Mouse (Mus musculus) liver, embryonic 15.5 days (tissue): ENCODE results near the gene Frmd8. TPM values are rescaled to one million over a fixed set of nuclear protein-coding genes. Genes with fewer than 3 reads are reported as not detected.

Source experiments
- ATAC-seq: fragments of 200-750 bp; cut with Nextera tagmentation; 2 replicates; pipeline ENCODE4 v1.8.0; 2017; ENCODE audit warnings: moderate number of reproducible peaks, mild to moderate bottlenecking, moderate library complexity; ENCODE audit not compliant: insufficient read depth
- H3K27ac ChIP-seq: fragments of 300-500 bp; sonication (generic); replicated peaks from 2 replicates; pipeline ENCODE4 v1.5.1; 2015; ENCODE audit warnings: mild to moderate bottlenecking, inconsistent platforms
- H3K27me3 ChIP-seq: fragments of 300-500 bp; sonication (generic); 2 replicates; pipeline ENCODE4 v1.6.1; 2015; ENCODE audit warnings: mild to moderate bottlenecking, inconsistent platforms
- H3K36me3 ChIP-seq: fragments of 300-500 bp; sonication (generic); replicated peaks from 2 replicates; pipeline ENCODE4 v1.6.1; 2015; ENCODE audit warnings: moderate library complexity, mild to moderate bottlenecking, inconsistent platforms
- H3K4me1 ChIP-seq: fragments of 300-500 bp; sonication (generic); replicated peaks from 2 replicates; pipeline ENCODE4 v1.6.1; 2015; ENCODE audit warnings: inconsistent platforms
- H3K4me2 ChIP-seq: fragments of 300-500 bp; sonication (generic); 2 replicates; pipeline ENCODE4 v1.6.1; 2015; ENCODE audit warnings: moderate library complexity, mild to moderate bottlenecking, inconsistent platforms
- H3K4me3 ChIP-seq: fragments of 300-500 bp; sonication (generic); replicated peaks from 2 replicates; pipeline ENCODE4 v1.5.1; 2015; ENCODE audit warnings: mild to moderate bottlenecking, inconsistent platforms
- H3K9ac ChIP-seq: fragments of 300-500 bp; sonication (generic); 2 replicates; pipeline ENCODE4 v1.6.1; 2015; ENCODE audit warnings: moderate library complexity, mild to moderate bottlenecking, inconsistent platforms
- H3K9me3 ChIP-seq: fragments of 300-500 bp; sonication (generic); replicated peaks from 2 replicates; pipeline ENCODE4 v1.6.1; 2016; ENCODE audit warnings: inconsistent platforms
- WGBS: fragments of 180-500 bp; shearing (Covaris S2); methylation state at CpG from one replicate; pipeline ENCODE4 v1.1.7; 2015; ENCODE audit warnings: mixed read lengths; ENCODE audit not compliant: insufficient replicate concordance; 5-methylcytosine and 5-hydroxymethylcytosine counted together
- polyA plus RNA-seq: library from polyadenylated mRNA; unstranded; fragments of >200 nt; fragmentation: Nextera tagmentation; extraction: Ambion mirVana; gene quantifications from 2 replicates; pipeline ENCODE4 v1.2.1, GENCODE M21; 2015

The Frmd8 gene
- polyA plus RNA-seq = 12.9 and 13.1 TPM in 2 replicates

- peak within 1 kb of the TSS; percentile 92 for H3K4me2 ChIP-seq
- H3K36me3 ChIP-seq = peaks cover 11% of the 10 kb centered on the region; the same call in 1 of the 2 replicates
- no peaks in the 10 kb centered on the region for H3K27me3 ChIP-seq
- H3K9ac ChIP-seq = peak within 1 kb of the TSS; percentile 88
- 0% methylated on average over 37 of the region's 37 CpGs for WGBS
- peak; percentile 68 for ATAC-seq
- H3K4me3 ChIP-seq = peak within 1 kb of the TSS; percentile 87
- H3K9me3 ChIP-seq = no peaks in the 10 kb centered on the region
- peak within 1 kb of the TSS; percentile 78 for H3K27ac ChIP-seq
- H3K4me1 ChIP-seq = peaks cover 85% of the 10 kb centered on the region
Observed at GRCm38 (mm10) chr19:5874969-5875480, at the start of gene Frmd8. Gene Frmd8 (minus strand): TSS chr19:5875274.

GRCm38 (mm10) chr19:5924713-5925093 lies 49.6 kb upstream of the Frmd8 start, which contains the start of gene Cdc42ep2:
Gene Cdc42ep2 (minus strand): TSS chr19:5924816.
- Histone ChIP-seq H3K4me3 (peak within 1 kb of the TSS; percentile 58), H3K27me3 (peaks cover 23% of the 10 kb centered on the region), H3K9ac (peak within 1 kb of the TSS; percentile 42), H3K27ac (peak within 1 kb of the TSS; percentile 58), H3K9me3 (no peaks in the 10 kb centered on the region), H3K4me1 (peaks cover 66% of the 10 kb centered on the region), H3K4me2 (peak within 1 kb of the TSS; percentile 87), H3K36me3 (no peaks in the 10 kb centered on the region)
- ATAC-seq = peak; percentile 82
- WGBS = 0% methylated on average over 18 of the region's 18 CpGs

DNA sequence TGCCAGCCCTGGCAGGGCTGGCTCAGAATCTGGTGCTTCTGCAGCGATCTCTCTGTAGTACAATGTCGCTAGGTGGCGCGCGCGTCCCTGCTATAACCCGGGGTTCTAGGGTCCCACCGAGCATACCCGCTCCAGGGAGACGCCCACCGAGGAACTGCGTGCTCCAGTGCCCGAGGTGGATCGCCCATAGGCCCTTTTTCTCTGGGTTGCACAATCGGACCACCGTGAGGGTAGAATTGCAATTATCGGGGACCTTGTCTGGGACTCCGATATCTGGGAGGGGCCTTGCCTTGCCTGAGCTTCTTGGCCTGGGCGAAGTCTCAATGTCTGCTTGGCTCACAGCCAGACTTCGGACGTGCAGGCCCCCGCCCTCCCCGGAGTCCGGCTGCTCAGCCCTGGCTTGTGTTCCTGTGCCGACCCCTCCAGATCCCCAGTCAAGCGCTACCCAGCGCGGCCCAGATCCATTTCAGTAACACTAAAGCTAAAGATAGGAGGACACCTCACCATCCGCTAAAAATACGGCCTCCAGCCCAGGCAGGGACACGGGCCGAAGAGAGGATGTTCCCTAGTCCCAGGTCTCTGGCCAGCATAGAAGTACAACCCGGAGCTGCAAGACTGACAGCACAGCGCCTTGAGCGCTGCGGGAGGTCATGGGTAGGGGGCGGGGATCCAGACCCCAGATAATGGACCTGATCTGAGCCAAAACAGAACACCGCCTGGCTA lies 49.1 kb upstream of the Frmd8 start:
- no peaks in the 10 kb centered on the region for H3K9me3 ChIP-seq
- under 1% methylated on average over 38 of the region's 38 CpGs for WGBS
- H3K9ac ChIP-seq = peak overlapping the region; percentile 42
- peaks cover 60% of the 10 kb centered on the region for H3K4me1 ChIP-seq
- H3K27ac ChIP-seq = peak overlapping the region; percentile 58
- no peaks in the 10 kb centered on the region for H3K36me3 ChIP-seq
- peak overlapping the region; percentile 58 for H3K4me3 ChIP-seq
- H3K27me3 ChIP-seq = peaks cover 23% of the 10 kb centered on the region
- H3K4me2 ChIP-seq = peak overlapping the region; percentile 87
- peak; percentile 21 for ATAC-seq

- WGBS = 73% methylated on average over 3 of the region's 3 CpGs
- Histone ChIP-seq H3K4me3 (peak overlapping the region; percentile 24), H3K9ac (peak overlapping the region; percentile 39), H3K27ac (peak overlapping the region; percentile 87), H3K4me1 (peaks cover 51% of the 10 kb centered on the region), H3K36me3 (peaks cover 2% of the 10 kb centered on the region; the same call in 1 of the 2 replicates), H3K27me3 (peaks cover 23% of the 10 kb centered on the region), H3K9me3 (no peaks in the 10 kb centered on the region), H3K4me2 (peak overlapping the region; percentile 68)
- no peak for ATAC-seq
Observed at GRCm38 (mm10) chr19:5922963-5923362, 47.9 kb upstream of the Frmd8 start.

GRCm38 (mm10) chr19:5922119-5922942 lies 47.3 kb upstream of the Frmd8 start:
- H3K27me3 ChIP-seq = peaks cover 22% of the 10 kb centered on the region
- H3K27ac ChIP-seq = peak overlapping the region; percentile 87
- peak overlapping the region; percentile 24 for H3K4me3 ChIP-seq
- WGBS = 18% methylated on average over 15 of the region's 15 CpGs
- H3K4me1 ChIP-seq = peaks cover 51% of the 10 kb centered on the region
- peaks cover 8% of the 10 kb centered on the region; the same call in 1 of the 2 replicates for H3K36me3 ChIP-seq
- H3K9ac ChIP-seq = peak overlapping the region; percentile 39
- peak; percentile 80 for ATAC-seq
- no peaks in the 10 kb centered on the region for H3K9me3 ChIP-seq
- peak overlapping the region; percentile 68 for H3K4me2 ChIP-seq

GRCm38 (mm10) chr19:5921715-5922114 lies 46.6 kb upstream of the Frmd8 start:
- H3K27ac ChIP-seq = peak overlapping the region; percentile 87
- peak overlapping the region; percentile 68 for H3K4me2 ChIP-seq
- peak overlapping the region; percentile 24 for H3K4me3 ChIP-seq
- peaks cover 14% of the 10 kb centered on the region; the same call in 1 of the 2 replicates for H3K36me3 ChIP-seq
- H3K4me1 ChIP-seq = peaks cover 51% of the 10 kb centered on the region
- peak overlapping the region; percentile 39 for H3K9ac ChIP-seq
- H3K9me3 ChIP-seq = no peaks in the 10 kb centered on the region
- peak; percentile 8; the same call in 1 of the 2 replicates for ATAC-seq
- peaks cover 18% of the 10 kb centered on the region for H3K27me3 ChIP-seq
- WGBS = 17% methylated on average over 9 of the region's 9 CpGs

DNA sequence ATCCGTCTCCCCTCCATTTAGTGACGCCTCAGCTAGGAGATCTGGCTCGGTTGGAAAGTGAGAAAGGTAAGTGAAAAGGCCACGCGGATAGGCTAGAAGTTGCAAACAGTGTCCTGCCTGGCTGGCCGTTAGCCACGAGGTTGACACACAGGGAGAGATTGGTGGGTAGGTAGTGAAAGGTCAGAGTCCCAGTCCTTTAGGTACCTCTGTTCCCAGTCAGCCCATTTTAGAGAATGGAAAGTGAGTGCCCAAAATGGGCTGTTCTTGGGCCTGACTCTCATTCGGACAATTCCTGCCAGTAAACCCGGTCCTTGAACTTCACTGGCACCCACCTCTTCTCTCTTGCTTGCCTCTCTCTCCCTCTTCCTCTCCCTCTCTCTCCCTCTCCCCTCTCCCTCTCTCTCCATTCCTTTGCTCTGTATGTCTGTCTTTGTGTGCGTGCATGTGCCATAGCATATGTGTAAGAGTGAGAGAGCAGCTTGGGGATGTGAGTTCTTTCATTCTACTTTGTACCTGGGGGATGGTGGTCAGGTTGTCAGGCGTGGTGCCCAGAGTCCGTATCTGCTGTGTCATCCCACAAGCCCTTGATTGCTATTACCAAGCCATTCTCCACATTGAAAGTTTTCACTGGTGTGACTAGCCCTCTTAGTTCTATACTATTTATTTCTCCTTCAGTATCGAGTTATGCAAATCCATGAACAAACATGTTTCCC lies 38.1 kb upstream of the Frmd8 start, which contains the start of gene Dpf2:
TSS of gene Dpf2 (minus strand) at position 4 of the 713 bp plus-strand sequence.
- ATAC-seq = peak; percentile 47
- peak within 1 kb of the TSS; percentile 97 for H3K4me3 ChIP-seq
- WGBS = 4% methylated on average over 13 of the region's 13 CpGs

GRCm38 (mm10) chr19:5912103-5913006 lies 37.3 kb upstream of the Frmd8 start:
- WGBS = under 1% methylated on average over 59 of the region's 59 CpGs
- Histone ChIP-seq H3K36me3 (peaks cover 19% of the 10 kb centered on the region), H3K9me3 (no peaks in the 10 kb centered on the region), H3K27ac (peak overlapping the region; percentile 84), H3K9ac (peak overlapping the region; percentile 99), H3K27me3 (no peaks in the 10 kb centered on the region), H3K4me3 (peak overlapping the region; percentile 97), H3K4me2 (peak overlapping the region; percentile 87), H3K4me1 (peaks cover 55% of the 10 kb centered on the region)
- peak; percentile 98 for ATAC-seq

More for the DNA sequence above, 38.1 kb upstream of the Frmd8 start, which contains the start of gene Dpf2:
- H3K4me2 ChIP-seq = peak within 1 kb of the TSS; percentile 87
- H3K27ac ChIP-seq = peak within 1 kb of the TSS; percentile 84
- H3K36me3 ChIP-seq = peaks cover 24% of the 10 kb centered on the region
- peaks cover 53% of the 10 kb centered on the region for H3K4me1 ChIP-seq
- H3K9ac ChIP-seq = peak within 1 kb of the TSS; percentile 99
- H3K27me3 ChIP-seq = no peaks in the 10 kb centered on the region
- no peaks in the 10 kb centered on the region for H3K9me3 ChIP-seq

DNA sequence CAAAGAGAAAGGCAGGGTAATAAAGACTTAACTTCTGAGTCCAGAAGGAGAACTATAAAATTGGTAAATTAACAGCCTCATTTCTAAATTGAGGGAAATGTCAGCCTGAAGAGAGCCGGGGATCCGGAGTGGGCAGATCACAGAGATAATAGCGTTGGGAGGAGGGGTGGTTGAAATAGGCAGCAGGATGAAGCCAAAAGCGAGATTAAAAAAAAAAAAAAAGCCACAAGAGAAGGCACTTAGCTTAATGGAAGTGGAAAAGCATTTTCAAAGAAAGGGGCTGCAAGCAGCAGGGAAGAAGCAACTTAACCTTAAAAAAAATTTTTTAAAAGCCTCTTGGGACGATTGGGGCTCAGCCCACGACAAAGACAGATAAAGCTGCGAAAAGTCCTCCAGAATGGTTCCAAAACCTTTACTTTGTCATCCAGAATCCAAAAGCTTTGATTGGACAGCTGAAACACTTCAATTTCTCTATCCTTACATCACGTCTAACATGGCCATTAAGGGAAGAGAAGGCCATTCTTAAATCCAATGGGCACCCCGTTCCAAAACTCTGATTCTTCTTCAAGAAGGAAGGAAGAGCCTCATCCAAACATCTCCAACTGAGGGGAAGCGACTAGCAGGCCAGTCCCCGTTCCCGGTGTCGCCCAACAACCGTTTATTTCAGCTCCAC lies 36.5 kb upstream of the Frmd8 start:
- no peaks in the 10 kb centered on the region for H3K27me3 ChIP-seq
- peak overlapping the region; percentile 84 for H3K27ac ChIP-seq
- peak overlapping the region; percentile 87 for H3K4me2 ChIP-seq
- peak overlapping the region; percentile 97 for H3K4me3 ChIP-seq
- H3K9me3 ChIP-seq = no peaks in the 10 kb centered on the region
- peaks cover 21% of the 10 kb centered on the region for H3K36me3 ChIP-seq
- WGBS = 0% methylated on average over 14 of the region's 14 CpGs
- no peak for ATAC-seq
- H3K9ac ChIP-seq = peak overlapping the region; percentile 99
- H3K4me1 ChIP-seq = peaks cover 56% of the 10 kb centered on the region
